Mouse (Mus musculus): ENCODE data around the gene Lrriq4.

- TF ChIP-seq CTCF (conservative IDR thresholded peaks at IDR 0.05; ENCODE audit: low read length) (no peak), POU5F1 (IDR thresholded peaks at IDR 0.05; ENCODE audit: borderline replicate concordance, low read length) (no peak), NANOG (IDR thresholded peaks at IDR 0.05; ENCODE audit: borderline replicate concordance, low read length) (no peak)
These were observed 41.1 kb upstream of the Lrriq4 start for GRCm38 (mm10) chr3:30603256-30603655.
